In genomic region chr7:60492028-60492995, GRCm38 (mm10) we compare ENCODE assay signal across 8 mouse cellular contexts.
DNase-seq lines count a peak whose midpoint lies in the region; ATAC-seq and TF ChIP-seq lines count a peak whose summit lies in the region.
"Not testable (repeated sequence)": the region's sequence is repeated elsewhere in the genome, so short reads cannot be mapped to it uniquely, and the experiment has no call there.

No protein-coding gene starts in this region.

- H3K27me3 ChIP-seq in G1E (ENCODE audit: insufficient read depth, low read length); forebrain, embryonic 14.5 days (replicated peaks; ENCODE audit: control insufficient read depth, insufficient read depth, low read length); limb, embryonic 12.5 days; midbrain, embryonic 11.5 days (ENCODE audit: control insufficient read depth, insufficient read depth, low read length): not testable (repeated sequence)

- intact Hi-C loops in heart, postnatal 10 days (cut with DNase I) = not testable (repeated sequence)

- not testable (repeated sequence) for H3K27ac ChIP-seq in forebrain, embryonic 14.5 days (ENCODE audit: low read depth, low read length); limb, embryonic 12.5 days; midbrain, embryonic 11.5 days (ENCODE audit: low read depth, low read length)

- H3K9me3 ChIP-seq in G1E (replicated peaks); forebrain, embryonic 14.5 days (replicated peaks; ENCODE audit: control insufficient read depth, low read length); limb, embryonic 12.5 days; midbrain, embryonic 11.5 days (ENCODE audit: control insufficient read depth, low read length): not testable (repeated sequence)

- WGBS in forebrain, embryonic 14.5 days = 21% methylated on average over 39 of the region's 39 CpGs
- WGBS in limb, embryonic 12.5 days = 15% methylated on average over 38 of the region's 39 CpGs
- WGBS in midbrain, embryonic 11.5 days = 16% methylated on average over 39 of the region's 39 CpGs

- H3K4me1 ChIP-seq in G1E (ENCODE audit: insufficient read depth, low read depth, low read length); forebrain, embryonic 14.5 days (ENCODE audit: control insufficient read depth, insufficient read depth, low read length); limb, embryonic 12.5 days (replicated peaks); midbrain, embryonic 11.5 days (ENCODE audit: control insufficient read depth, insufficient read depth, low read length): not testable (repeated sequence)

- peak overlapping the region; percentile 47; the same call in 1 of the 2 replicates for H3K9ac ChIP-seq in forebrain, embryonic 14.5 days (ENCODE audit: low read length)
- H3K9ac ChIP-seq in limb, embryonic 12.5 days (replicated peaks) = peak overlapping the region; percentile 27; the same call in 1 of the 2 replicates
- peak overlapping the region; percentile 30; the same call in 1 of the 2 replicates for H3K9ac ChIP-seq in midbrain, embryonic 11.5 days (ENCODE audit: low read length)

- TF ChIP-seq CTCF in G1E (IDR thresholded peaks at IDR 0.05; ENCODE audit: low read depth, low read length) = not testable (repeated sequence)

- not testable (repeated sequence) for H3K36me3 ChIP-seq in G1E (replicated peaks); forebrain, embryonic 14.5 days (ENCODE audit: control insufficient read depth, insufficient read depth, low read length); limb, embryonic 12.5 days; midbrain, embryonic 11.5 days (ENCODE audit: control insufficient read depth, insufficient read depth, low read length)

- not testable (repeated sequence) for DNase-seq in G1E (ENCODE audit: low spot score)
- peak; percentile 41 for DNase-seq in cerebellum, adult 8-10 months
- DNase-seq in forebrain, embryonic 14.5 days (ENCODE audit: low spot score) = peak; percentile 57
- peak; percentile 29 to 43 for DNase-seq in heart, postnatal 10 days
- DNase-seq in kidney, postnatal 10 days = peak; percentile 56
- peak; percentile 82 for DNase-seq in midbrain, embryonic 11.5 days (ENCODE audit: low spot score, missing footprints)
- peak; percentile 33 for DNase-seq in right cerebral cortex, postnatal 4 days

- peak overlapping the region; percentile 68 for H3K4me3 ChIP-seq in G1E (ENCODE audit: low read depth, low read length)
- H3K4me3 ChIP-seq in forebrain, embryonic 14.5 days (ENCODE audit: low read depth, low read length) = peak overlapping the region; percentile 28
- peak overlapping the region; percentile 35 for H3K4me3 ChIP-seq in limb, embryonic 12.5 days (replicated peaks)
- H3K4me3 ChIP-seq in midbrain, embryonic 11.5 days (ENCODE audit: low read depth, low read length) = peak overlapping the region; percentile 30

- ATAC-seq in G1E (ENCODE audit: extremely low read depth, insufficient number of reproducible peaks, low FRiP score, poor library complexity, severe bottlenecking) = peak; percentile 94
- ATAC-seq in forebrain, embryonic 14.5 days = peak; percentile 99
- peak; percentile 75; the same call in 1 of the 2 replicates for ATAC-seq in limb, embryonic 12.5 days (ENCODE audit: insufficient number of reproducible peaks, insufficient read depth, low FRiP score, low TSS enrichment, low read depth)
- ATAC-seq in midbrain, embryonic 11.5 days (ENCODE audit: low FRiP score) = peak; percentile 97

- H3K4me2 ChIP-seq in forebrain, embryonic 14.5 days (ENCODE audit: low read length) = peak overlapping the region; percentile 20; the same call in 1 of the 2 replicates
- peak overlapping the region; percentile 43 for H3K4me2 ChIP-seq in limb, embryonic 12.5 days
- peak overlapping the region; percentile 29 for H3K4me2 ChIP-seq in midbrain, embryonic 11.5 days
